Mouse (Mus musculus): ENCODE results near the gene Exosc2. TPM values are rescaled to one million over a fixed set of nuclear protein-coding genes. Genes with fewer than 3 reads are reported as not detected.

Exosc2 gene
- total RNA-seq, 4 experiments from 2014 or later = 7.0 to 9.1 (median 8.1) TPM

- no peak for DNase-seq (ENCODE audit: low spot score)
These were observed 57.2 kb downstream of the Exosc2 start for GRCm38 (mm10) chr2:31727576-31728277.

- no peak for DNase-seq (ENCODE audit: low spot score)
These were observed 60.1 kb downstream of the Exosc2 start for GRCm38 (mm10) chr2:31730640-31731039.

Other genes with a start within 250 kb of the Exosc2 start
- gene Ass1, start 200.5 kb upstream of the Exosc2 start, total RNA-seq (2022) = 1 to 10 TPM; 5.3 to 7.9 (median 7.0) TPM
- gene Fubp3, start 98.1 kb upstream of the Exosc2 start, total RNA-seq (2022) = 10 to 100 TPM; 12.8 to 20.0 (median 14.7) TPM
- not detected for gene Prdm12, start 30.7 kb upstream of the Exosc2 start, total RNA-seq (2022)
- gene Abl1, start 17.7 kb downstream of the Exosc2 start, total RNA-seq (2022) = 10 to 100 TPM; 30.2 to 37.3 (median 30.9) TPM
- not detected for gene Qrfp, start 139.9 kb downstream of the Exosc2 start, total RNA-seq (2022)
- not detected for gene Fibcd1, start 175.3 kb downstream of the Exosc2 start, total RNA-seq (2022)
- gene Lamc3, start 216.6 kb downstream of the Exosc2 start, total RNA-seq (2022) = under 1 TPM; 0.41 to 0.75 (median 0.55) TPM